Mouse (Mus musculus): ENCODE measurements around the gene Ss18l1.

Gene Ss18l1

GRCm38 (mm10) chr2:180042256-180042857, at the start of gene Ss18l1, which contains the start of gene Psma7:
Ss18l1 (plus strand) TSS chr2:180042509.
Psma7 (minus strand) TSS chr2:180042433.
- peak; percentile 87 to 90 for DNase-seq (ENCODE audit: low spot score in 2 of 2)

DNA sequence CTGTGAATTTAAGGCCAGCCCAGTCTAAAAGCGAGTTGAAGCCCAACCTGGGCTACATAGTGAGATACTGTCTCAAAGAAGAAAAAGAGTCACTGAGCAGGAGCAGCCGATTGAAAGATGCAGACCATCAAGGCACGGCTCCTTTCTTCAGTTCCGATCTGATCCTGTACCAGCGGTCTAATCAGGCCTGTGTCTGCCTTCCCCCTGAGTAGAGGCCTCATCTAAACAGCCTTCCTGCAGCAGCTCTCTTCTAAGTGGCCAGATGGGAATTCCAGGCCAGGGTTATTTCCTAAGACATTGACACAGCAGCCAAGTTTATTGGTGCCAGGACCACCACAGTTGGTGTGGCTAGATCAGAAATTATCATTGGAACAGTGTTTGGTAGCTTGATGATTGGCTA, 49.2 kb upstream of the Ss18l1 start:
- DNase-seq (ENCODE audit: low spot score in 2 of 2), result peak in 1 of 2 experiments; percentile 33

DNA sequence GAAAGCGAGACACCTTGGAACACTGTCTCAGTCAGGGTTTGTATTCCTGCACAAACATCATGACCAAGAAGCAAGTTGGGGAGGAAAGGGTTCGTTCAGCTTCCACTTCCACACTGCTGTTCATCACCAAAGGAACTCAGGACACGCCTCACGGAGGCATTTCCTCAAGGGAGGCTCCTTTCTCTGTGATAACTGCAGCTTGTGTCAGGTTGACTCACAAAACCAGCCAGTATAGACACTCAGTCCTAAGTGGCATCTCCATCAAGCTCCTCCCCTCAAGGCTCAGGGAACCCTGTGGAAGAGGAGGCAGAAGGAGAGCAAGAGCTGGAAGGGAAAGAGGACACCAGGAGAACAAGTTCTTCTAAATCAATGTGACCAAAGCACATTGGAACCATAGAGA, 43.9 kb upstream of the Ss18l1 start:
- peak in 1 of 2 experiments; percentile 33 for DNase-seq (ENCODE audit: low spot score in 2 of 2)

GRCm38 (mm10) chr2:180001635-180002034, 40.7 kb upstream of the Ss18l1 start:
- DNase-seq (ENCODE audit: low spot score in 2 of 2), result peak in 1 of 2 experiments; percentile 12

DNA sequence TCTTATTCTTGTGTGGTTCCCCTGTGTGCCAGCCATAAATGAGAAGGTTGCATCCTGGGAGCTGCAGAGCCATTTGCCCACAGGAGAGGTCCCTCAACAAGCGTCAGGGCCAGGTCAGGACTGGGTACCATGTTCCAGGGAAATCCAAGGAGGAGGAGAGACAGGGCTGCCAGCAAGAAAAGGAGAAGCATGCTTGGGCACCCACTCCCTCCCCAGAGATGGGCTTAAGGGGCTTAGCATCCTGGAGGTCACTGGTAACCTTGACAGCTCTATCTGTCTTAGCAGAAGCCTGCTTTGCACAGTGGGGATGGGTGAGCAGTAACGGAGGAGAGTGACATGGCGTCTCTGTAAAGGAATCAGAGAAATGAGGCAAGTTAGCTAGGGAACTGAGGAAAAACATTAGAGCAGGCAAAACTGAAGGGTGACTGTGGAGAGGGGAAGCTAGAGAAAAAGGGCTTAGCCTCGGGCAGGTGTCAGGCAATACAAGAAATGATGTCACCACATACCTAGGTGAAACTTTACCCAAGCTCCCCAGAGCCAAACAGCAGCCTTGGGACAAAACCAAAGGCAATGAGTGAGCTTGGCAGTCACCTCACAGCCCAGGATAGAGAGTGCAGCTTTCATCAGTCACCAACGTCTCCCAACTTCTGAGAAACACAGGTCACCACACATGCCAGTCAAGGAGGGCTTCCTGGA, 36.5 kb upstream of the Ss18l1 start:
- DNase-seq (ENCODE audit: low spot score in 2 of 2), result peak in 1 of 2 experiments; percentile 51

- no peak for DNase-seq (ENCODE audit: low spot score in 2 of 2)
These were observed 35.8 kb upstream of the Ss18l1 start for GRCm38 (mm10) chr2:180006352-180007017.

DNA sequence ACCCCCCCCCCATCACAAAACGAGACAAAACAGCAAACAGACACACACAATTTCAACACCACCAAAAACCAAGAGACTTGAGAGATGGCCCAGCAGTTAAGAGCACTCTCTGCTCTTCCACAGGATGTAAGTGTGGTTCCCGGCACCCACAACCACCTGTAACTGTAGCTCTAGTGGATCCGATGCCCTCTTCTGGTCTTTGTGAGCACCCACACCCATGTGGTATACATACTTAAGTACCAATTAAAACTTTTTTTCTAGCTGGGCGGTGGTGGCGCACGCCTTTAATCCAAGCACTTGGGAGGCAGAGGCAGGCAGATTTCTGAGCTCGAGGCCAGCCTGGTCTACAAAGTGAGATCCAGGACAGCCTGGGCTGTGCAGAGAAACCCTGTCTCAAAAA, 31.6 kb upstream of the Ss18l1 start:
- DNase-seq (ENCODE audit: low spot score in 2 of 2), result no peak

- DNase-seq (ENCODE audit: low spot score in 2 of 2), result no peak
These were observed 30.9 kb upstream of the Ss18l1 start for GRCm38 (mm10) chr2:180011370-180011769.

DNA sequence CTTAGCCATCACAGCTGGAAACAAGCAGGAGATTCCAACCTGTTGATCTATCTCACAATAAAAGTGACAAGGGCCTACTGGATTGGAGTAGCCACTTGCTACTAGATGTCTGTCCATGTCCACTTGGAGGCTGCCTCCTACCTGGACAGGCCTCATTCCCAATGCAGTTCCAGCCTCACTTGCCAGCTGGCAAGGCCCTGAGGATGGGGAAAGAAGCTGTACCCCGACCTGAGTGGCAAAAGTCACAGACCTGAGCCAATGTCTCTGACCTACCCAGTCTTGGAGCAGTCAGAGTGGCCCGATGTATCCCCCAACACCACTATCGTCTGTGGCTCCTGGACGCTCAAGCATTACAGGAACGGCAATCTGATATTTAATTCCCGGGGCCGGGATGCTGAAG, 28.6 kb upstream of the Ss18l1 start:
- DNase-seq (ENCODE audit: low spot score in 2 of 2), result no peak

GRCm38 (mm10) chr2:180017632-180018031, 24.7 kb upstream of the Ss18l1 start:
- no peak for DNase-seq (ENCODE audit: low spot score in 2 of 2)

GRCm38 (mm10) chr2:180018573-180018972, 23.7 kb upstream of the Ss18l1 start:
- DNase-seq (ENCODE audit: low spot score in 2 of 2), result no peak

- no peak for DNase-seq (ENCODE audit: low spot score in 2 of 2)
These were observed 22.1 kb upstream of the Ss18l1 start for GRCm38 (mm10) chr2:180020091-180020661.

DNA sequence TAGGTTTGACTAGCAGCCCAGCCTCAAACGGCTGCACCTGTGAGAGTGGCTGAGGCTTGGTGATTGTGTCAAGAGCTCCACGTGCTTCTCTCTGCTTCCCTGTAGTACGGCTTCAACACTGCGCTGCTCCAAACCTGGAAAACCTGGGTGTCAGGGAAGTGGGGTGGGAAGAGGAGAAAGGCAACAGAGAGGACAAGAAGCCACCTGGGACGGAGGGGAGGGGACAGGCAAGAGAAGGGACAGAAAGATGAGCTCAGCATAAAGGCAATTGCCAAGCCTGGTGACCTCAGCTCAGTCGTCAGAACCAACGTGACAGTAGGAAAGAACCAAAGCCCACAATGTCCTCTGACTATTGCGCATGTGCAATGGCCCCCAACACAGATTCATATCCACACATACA, 21.4 kb upstream of the Ss18l1 start:
- DNase-seq (ENCODE audit: low spot score in 2 of 2), result no peak

GRCm38 (mm10) chr2:180022751-180023150, 19.6 kb upstream of the Ss18l1 start:
- DNase-seq (ENCODE audit: low spot score in 2 of 2), result no peak

DNA sequence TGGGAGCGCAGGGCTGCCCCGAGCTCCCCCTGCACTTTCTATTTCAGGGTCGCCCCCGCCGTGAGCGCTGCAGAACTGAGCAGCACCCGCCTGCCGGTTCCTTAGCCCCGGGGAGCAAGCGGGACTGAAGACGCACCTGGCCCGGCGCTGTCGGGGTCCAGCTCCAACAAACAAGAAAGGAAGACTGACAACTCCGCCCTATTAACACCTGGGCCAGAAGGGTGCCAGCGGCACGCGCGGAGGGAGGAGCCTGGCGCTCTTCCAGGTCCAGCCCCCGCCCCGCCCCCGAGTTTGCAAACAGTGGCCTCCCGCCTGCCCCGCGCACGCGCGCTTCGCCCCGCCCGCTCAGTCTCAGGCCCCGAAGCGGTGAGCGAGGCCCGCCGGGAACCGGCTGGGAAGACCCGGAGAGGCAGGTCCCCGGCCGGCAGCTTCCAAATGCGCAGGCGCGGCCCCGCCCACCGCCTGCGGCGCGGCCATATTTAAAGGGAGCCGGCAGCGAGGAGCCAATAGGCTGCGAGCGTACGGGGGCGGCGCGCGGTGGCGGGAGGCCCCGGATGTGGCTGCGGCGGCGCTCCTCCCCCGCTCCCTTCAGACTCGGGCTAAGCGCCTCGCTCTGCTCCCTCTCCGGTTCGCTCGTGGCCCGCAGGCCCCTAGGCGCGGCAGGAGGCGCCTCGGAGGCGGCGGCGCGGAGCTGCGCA, 17.8 kb upstream of the Ss18l1 start, which contains the start of gene Lsm14b:
Gene Lsm14b (plus strand): TSS at position 587 of the 698 bp plus-strand sequence.
- DNase-seq (ENCODE audit: low spot score in 2 of 2), result peak; percentile 98 to 99

- DNase-seq (ENCODE audit: low spot score in 2 of 2), result no peak
These were observed 17.0 kb upstream of the Ss18l1 start for GRCm38 (mm10) chr2:180025135-180025860.

DNA sequence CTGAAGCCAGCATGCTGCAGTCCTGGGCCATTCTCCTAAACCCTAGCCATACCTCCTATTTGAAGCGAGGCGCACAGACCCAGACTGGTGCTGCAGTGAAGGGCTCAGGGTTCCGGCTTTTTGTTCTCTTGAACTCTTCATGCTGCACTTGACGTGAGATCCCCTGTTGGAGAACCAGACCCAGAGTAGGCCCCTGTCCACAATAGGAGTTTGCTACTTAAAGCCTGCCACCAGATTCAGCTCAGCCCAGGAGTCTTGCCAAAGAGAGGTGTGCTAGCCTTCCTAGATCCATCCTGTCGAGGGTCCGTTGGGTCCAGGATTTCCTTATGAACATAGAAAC, 16.5 kb upstream of the Ss18l1 start:
- DNase-seq (ENCODE audit: low spot score in 2 of 2), result no peak

DNA sequence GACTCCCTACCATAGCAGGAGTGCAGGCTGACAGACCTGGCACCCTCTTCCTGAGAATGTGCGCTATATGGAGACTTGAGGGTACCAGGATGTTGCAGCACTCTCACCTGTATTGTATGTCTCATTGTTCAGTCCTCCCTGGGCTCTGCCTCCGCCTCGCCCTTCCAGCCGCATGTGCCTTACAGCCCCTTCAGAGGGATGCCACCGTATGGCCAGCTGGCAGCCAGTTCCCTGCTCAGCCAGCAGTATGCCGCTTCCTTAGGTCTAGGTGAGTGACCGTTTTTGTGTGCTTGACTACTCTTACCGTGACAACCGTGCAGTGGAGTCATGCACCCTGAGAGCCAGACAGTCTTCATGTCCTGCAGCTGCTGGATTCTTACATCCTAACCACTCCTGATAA, 14.5 kb upstream of the Ss18l1 start:
- no peak for DNase-seq (ENCODE audit: low spot score in 2 of 2)

DNA sequence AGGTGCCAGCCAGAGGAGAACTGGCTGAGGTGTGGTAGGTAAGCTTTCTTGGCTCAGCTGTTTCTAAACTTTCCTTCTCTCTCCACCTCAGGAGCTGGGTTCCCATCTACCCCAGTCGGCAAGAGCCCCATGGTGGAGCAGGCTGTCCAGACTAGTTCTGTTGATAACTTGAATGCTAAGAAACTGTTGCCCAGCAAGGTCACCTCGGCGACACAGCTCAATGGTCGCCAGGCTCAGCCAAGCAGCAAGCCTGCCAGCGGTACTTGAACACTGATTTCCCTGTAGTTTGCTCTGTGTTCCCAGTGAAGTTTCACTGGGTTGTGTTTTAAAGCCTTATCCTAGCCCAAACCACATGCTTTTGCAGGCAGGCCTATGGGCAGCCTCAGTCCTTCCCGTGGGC, 11.0 kb upstream of the Ss18l1 start:
- no peak for DNase-seq (ENCODE audit: low spot score in 2 of 2)

DNA sequence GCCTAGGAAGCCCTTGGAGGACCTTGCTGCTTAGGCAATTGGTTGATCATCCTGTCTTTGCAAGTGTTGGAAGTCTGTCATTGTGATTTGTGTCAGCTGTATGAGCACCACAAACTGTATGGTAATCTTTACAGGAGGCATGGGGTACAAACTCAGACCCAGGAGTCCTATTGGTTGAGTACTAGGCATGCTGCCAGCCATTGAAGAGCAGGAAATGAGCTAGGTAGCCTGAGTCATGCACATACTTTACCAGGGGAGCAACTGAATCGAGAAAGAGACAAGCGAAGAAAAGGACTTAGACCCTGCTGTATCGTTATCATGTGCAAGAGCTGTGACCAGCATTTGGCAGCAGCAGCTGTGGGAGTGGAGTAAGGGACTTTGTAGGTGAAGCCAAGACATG, 9.4 kb upstream of the Ss18l1 start:
- no peak for DNase-seq (ENCODE audit: low spot score in 2 of 2)

DNA sequence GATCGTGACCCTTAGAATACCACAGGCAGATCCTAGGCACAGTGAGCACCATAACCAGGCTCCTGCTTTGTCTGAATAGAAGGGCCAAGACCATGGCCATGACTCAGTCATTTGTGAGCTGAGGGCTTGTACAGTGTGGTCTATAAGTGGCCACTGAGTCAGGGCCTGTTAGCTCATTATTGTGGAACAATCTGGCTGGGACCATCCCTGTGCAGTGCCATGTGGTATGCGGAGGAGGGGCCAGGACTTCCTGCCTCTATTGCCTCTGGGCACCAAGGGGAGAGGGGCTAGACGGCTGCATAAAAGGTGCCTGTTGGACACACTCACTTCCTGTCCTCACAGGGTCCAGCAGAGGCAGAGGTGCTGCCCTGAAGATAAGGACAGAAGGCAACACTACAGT, 8.4 kb upstream of the Ss18l1 start:
- DNase-seq (ENCODE audit: low spot score in 2 of 2), result no peak
